Mouse (Mus musculus): ENCODE measurements at regions not wholly inside any gene's neighbourhood (a gene's known extent, or its start where the extent isn't known, plus 50 kb on each side); places are given as distances from the start of the nearest gene placed in this dataset.

GRCm38 (mm10) chr13:101433162-101433561 is 334.9 kb downstream of the Pik3r1 start:
- no peak for DNase-seq (ENCODE audit: low spot score in 2 of 2)

GRCm38 (mm10) chr13:101427426-101428221 is 340.4 kb downstream of the Pik3r1 start:
- no peak for DNase-seq (ENCODE audit: low spot score in 2 of 2)

GRCm38 (mm10) chr13:101426461-101426860 is 341.6 kb downstream of the Pik3r1 start:
- DNase-seq (ENCODE audit: low spot score in 2 of 2): no peak

GRCm38 (mm10) chr13:101422082-101422481 is 345.9 kb downstream of the Pik3r1 start:
- DNase-seq (ENCODE audit: low spot score in 2 of 2): no peak

GRCm38 (mm10) chr13:101419457-101420025 is 348.5 kb downstream of the Pik3r1 start:
- DNase-seq (ENCODE audit: low spot score in 2 of 2): no peak

- no peak for DNase-seq (ENCODE audit: low spot score in 2 of 2)
These were observed 349.7 kb downstream of the Pik3r1 start for GRCm38 (mm10) chr13:101418272-101418671.

GRCm38 (mm10) chr13:101408885-101409284 is 359.1 kb downstream of the Pik3r1 start:
- DNase-seq (ENCODE audit: low spot score in 2 of 2): no peak

- DNase-seq (ENCODE audit: low spot score in 2 of 2): no peak
These were observed 360.4 kb downstream of the Pik3r1 start for GRCm38 (mm10) chr13:101407633-101408032.

- DNase-seq (ENCODE audit: low spot score in 2 of 2): no peak
These were observed 394.3 kb downstream of the Pik3r1 start for GRCm38 (mm10) chr13:101373581-101374189.

- DNase-seq (ENCODE audit: low spot score in 2 of 2): no peak
These were observed 396.1 kb downstream of the Pik3r1 start for GRCm38 (mm10) chr13:101371906-101372305.

- no peak for DNase-seq (ENCODE audit: low spot score in 2 of 2)
These were observed 399.8 kb downstream of the Pik3r1 start for GRCm38 (mm10) chr13:101368170-101368569.

- peak in 1 of 2 experiments; percentile 3 for DNase-seq (ENCODE audit: low spot score in 2 of 2)
These were observed 412.7 kb downstream of the Pik3r1 start for GRCm38 (mm10) chr13:101355363-101355762.

- no peak for DNase-seq (ENCODE audit: low spot score in 2 of 2)
These were observed 416.9 kb downstream of the Pik3r1 start for GRCm38 (mm10) chr13:101351123-101351522.

- DNase-seq (ENCODE audit: low spot score in 2 of 2): no peak
These were observed 418.7 kb downstream of the Pik3r1 start for GRCm38 (mm10) chr13:101349354-101349753.

GRCm38 (mm10) chr13:101338280-101338872 is 429.6 kb downstream of the Pik3r1 start:
- DNase-seq (ENCODE audit: low spot score in 2 of 2): no peak

GRCm38 (mm10) chr13:101318621-101319020 is 449.4 kb downstream of the Pik3r1 start:
- DNase-seq (ENCODE audit: low spot score in 2 of 2): no peak

GRCm38 (mm10) chr13:101316336-101316735 is 451.7 kb downstream of the Pik3r1 start:
- no peak for DNase-seq (ENCODE audit: low spot score in 2 of 2)

GRCm38 (mm10) chr13:101314040-101314439 is 454.0 kb downstream of the Pik3r1 start:
- no peak for DNase-seq (ENCODE audit: low spot score in 2 of 2)

GRCm38 (mm10) chr13:101311634-101312314 is 456.2 kb downstream of the Pik3r1 start:
- DNase-seq (ENCODE audit: low spot score in 2 of 2): no peak

- no peak for DNase-seq (ENCODE audit: low spot score in 2 of 2)
These were observed 459.3 kb downstream of the Pik3r1 start for GRCm38 (mm10) chr13:101308724-101309123.

- no peak for DNase-seq (ENCODE audit: low spot score in 2 of 2)
These were observed 462.2 kb downstream of the Pik3r1 start for GRCm38 (mm10) chr13:101305695-101306413.

Measured in cerebellum, postnatal 4 days (tissue).